Mouse (Mus musculus) right cerebral cortex, postnatal 14 days (tissue): ENCODE data around the gene Pdcd6ip.

ENCODE experiments used
- DNase-seq: peaks from one replicate; pipeline ENCODE4 v3.0.0; 2022

Gene Pdcd6ip

GRCm38 (mm10) chr9:113610776-113611175 is 97.3 kb downstream of the Pdcd6ip start:
- DNase-seq, result no peak

- no peak for DNase-seq
Measured at GRCm38 (mm10) chr9:113602140-113602539, 105.9 kb downstream of the Pdcd6ip start.
